Mouse (Mus musculus): Measurements from ENCODE around the gene Spats2l. TPM values are rescaled to one million over a fixed set of nuclear protein-coding genes. Genes with fewer than 3 reads are reported as not detected.

Gene Spats2l
- polyA plus RNA-seq, 1 experiment, result 0.76 TPM

DNA sequence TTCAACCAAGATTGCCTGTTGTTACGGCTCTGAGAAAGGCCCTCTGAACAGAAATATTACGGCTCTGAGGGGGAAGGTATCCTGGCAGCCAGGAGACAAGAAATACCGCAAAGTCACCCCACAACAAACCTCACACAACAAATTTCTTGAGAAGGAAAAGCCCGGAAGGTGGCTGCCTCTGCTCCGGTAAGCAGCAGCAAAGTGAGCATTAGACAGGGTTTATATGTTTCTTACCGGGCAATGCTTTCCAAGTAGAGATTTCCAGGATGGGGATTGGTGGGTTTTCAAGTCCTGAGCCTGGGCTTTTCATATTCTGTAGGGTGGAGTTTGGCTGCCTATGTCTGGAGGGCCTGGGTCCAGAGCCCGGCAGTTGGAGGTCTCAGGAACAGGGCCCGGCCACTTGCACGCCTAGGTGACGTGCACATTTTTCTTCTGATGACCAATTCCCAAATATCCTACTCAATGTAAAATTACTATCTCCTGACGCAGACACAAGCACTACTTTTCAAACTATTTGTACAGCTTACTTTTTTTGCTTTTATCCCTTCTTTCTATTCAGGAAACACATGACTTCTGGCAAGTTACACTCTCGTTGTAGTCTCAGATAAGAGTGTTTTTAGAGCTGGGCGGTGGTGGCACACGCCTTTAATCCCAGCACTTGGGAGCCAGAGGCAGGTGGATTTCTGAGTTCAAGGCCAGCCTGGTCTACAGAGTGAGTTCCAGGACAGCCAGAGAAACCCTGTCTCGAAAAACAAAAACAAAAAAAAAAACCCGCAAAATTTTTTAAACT lies 179.8 kb downstream of the Spats2l start:
- Histone ChIP-seq H3K27me3 (ENCODE audit: control insufficient read depth, insufficient read depth, insufficient read length) (no peaks in the 10 kb centered on the region), H3K4me2 (ENCODE audit: low read depth) (no peak overlapping the region), H3K79me2 (ENCODE audit: control insufficient read depth, insufficient read depth) (no peaks in the 10 kb centered on the region), H3K4me3 (no peak overlapping the region), H3K36me3 (ENCODE audit: control insufficient read depth, insufficient read depth) (peaks cover 7% of the 10 kb centered on the region), H3ac (ENCODE audit: control insufficient read depth, insufficient read length) (no peak overlapping the region)
- TF ChIP-seq TCF12 (IDR thresholded peaks at IDR 0.05; ENCODE audit: insufficient read depth, poor library complexity, severe bottlenecking) (no peak), REST (IDR thresholded peaks at IDR 0.05; ENCODE audit: insufficient read depth, insufficient read length) (no peak), MYOG (IDR thresholded peaks at IDR 0.05; ENCODE audit: control insufficient read depth in 1 of 3, insufficient read depth in 1 of 3, insufficient read length in 2 of 3, low read depth in 2 of 3) (no peak), E2F4 (IDR thresholded peaks at IDR 0.05; ENCODE audit: insufficient read depth) (no peak), TCF3 (IDR thresholded peaks at IDR 0.05; ENCODE audit: insufficient read length, low read depth) (no peak), POLR2A (IDR thresholded peaks at IDR 0.05; ENCODE audit: insufficient read length, low read depth) (no peak), MAX (IDR thresholded peaks at IDR 0.05; ENCODE audit: low read depth) (no peak), USF1 (IDR thresholded peaks at IDR 0.05; ENCODE audit: low read depth) (no peak), POLR2AphosphoS2 (IDR thresholded peaks at IDR 0.05; ENCODE audit: insufficient read length, low read depth) (no peak), MYOD1 (IDR thresholded peaks at IDR 0.05; ENCODE audit: control insufficient read depth in 1 of 3, insufficient read length in 2 of 3, low read depth in 2 of 3) (no peak), SRF (IDR thresholded peaks at IDR 0.05; ENCODE audit: control insufficient read depth, insufficient read length, low read depth) (no peak), CEBPB (IDR thresholded peaks at IDR 0.05; ENCODE audit: insufficient read depth, poor library complexity, severe bottlenecking) (no peak)

DNA sequence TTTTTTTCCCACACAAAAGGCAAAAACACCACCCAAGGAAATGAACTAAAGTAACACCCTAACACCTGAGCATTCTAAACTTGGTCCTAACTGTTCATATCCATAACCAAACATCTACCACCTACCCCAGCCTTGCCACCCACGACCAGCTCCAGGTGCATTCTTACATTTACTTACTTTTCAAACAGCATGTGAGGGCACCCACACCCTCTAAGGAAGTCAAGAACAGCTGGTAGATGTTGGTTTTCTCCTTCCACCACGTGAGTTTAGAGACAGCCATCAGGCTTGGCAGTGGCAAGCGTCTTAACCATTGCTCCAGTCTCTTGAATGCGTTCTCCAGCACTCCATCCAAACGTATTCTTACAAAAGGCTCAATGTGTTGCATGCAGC lies 180.4 kb downstream of the Spats2l start:
- TF ChIP-seq SRF (IDR thresholded peaks at IDR 0.05; ENCODE audit: control insufficient read depth, insufficient read length, low read depth) (no peak), MAX (IDR thresholded peaks at IDR 0.05; ENCODE audit: low read depth) (no peak), USF1 (IDR thresholded peaks at IDR 0.05; ENCODE audit: low read depth) (no peak), REST (IDR thresholded peaks at IDR 0.05; ENCODE audit: insufficient read depth, insufficient read length) (no peak), MYOG (IDR thresholded peaks at IDR 0.05; ENCODE audit: control insufficient read depth in 1 of 3, insufficient read depth in 1 of 3, insufficient read length in 2 of 3, low read depth in 2 of 3) (no peak), POLR2AphosphoS2 (IDR thresholded peaks at IDR 0.05; ENCODE audit: insufficient read length, low read depth) (no peak), TCF3 (IDR thresholded peaks at IDR 0.05; ENCODE audit: insufficient read length, low read depth) (no peak), E2F4 (IDR thresholded peaks at IDR 0.05; ENCODE audit: insufficient read depth) (no peak)
- Histone ChIP-seq H3K36me3 (ENCODE audit: control insufficient read depth, insufficient read depth) (peaks cover 7% of the 10 kb centered on the region), H3K4me3 (no peak overlapping the region), H3K79me2 (ENCODE audit: control insufficient read depth, insufficient read depth) (no peaks in the 10 kb centered on the region), H3K27me3 (ENCODE audit: control insufficient read depth, insufficient read depth, insufficient read length) (no peaks in the 10 kb centered on the region), H3K4me2 (ENCODE audit: low read depth) (no peak overlapping the region), H3ac (ENCODE audit: control insufficient read depth, insufficient read length) (no peak overlapping the region)

DNA sequence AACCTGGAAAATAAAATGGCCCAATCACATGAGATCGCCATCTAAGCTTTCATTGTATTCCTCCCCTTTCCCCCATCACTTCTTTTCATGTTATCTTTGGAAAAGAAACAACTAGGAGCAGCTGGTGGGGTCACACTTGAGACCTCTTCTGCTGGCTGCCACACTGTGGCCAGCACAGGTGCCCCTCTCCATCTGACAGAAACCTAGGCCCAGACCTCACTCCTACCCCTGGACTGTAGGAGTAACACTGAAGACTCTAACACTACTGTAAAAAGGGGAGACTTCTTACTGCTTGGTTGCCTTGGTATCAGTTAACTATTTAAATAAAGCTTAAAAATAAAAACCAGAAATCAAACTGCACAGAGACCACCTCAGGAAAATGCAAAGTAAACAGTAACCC lies 181.8 kb downstream of the Spats2l start:
- no peak overlapping the region for H3K4me2 ChIP-seq (ENCODE audit: low read depth)
- no peak overlapping the region for H3K4me3 ChIP-seq
- no peak overlapping the region for H3ac ChIP-seq (ENCODE audit: control insufficient read depth, insufficient read length)
- H3K27me3 ChIP-seq (ENCODE audit: control insufficient read depth, insufficient read depth, insufficient read length), result no peaks in the 10 kb centered on the region
- H3K79me2 ChIP-seq (ENCODE audit: control insufficient read depth, insufficient read depth), result no peaks in the 10 kb centered on the region
- TF ChIP-seq MYOD1 (IDR thresholded peaks at IDR 0.05; ENCODE audit: control insufficient read depth in 1 of 3, insufficient read length in 2 of 3, low read depth in 2 of 3) (no peak), POLR2A (IDR thresholded peaks at IDR 0.05; ENCODE audit: insufficient read length, low read depth) (no peak), MYOG (IDR thresholded peaks at IDR 0.05; ENCODE audit: control insufficient read depth in 1 of 3, insufficient read depth in 1 of 3, insufficient read length in 2 of 3, low read depth in 2 of 3) (no peak), CEBPB (IDR thresholded peaks at IDR 0.05; ENCODE audit: insufficient read depth, poor library complexity, severe bottlenecking) (no peak), SRF (IDR thresholded peaks at IDR 0.05; ENCODE audit: control insufficient read depth, insufficient read length, low read depth) (no peak), MAX (IDR thresholded peaks at IDR 0.05; ENCODE audit: low read depth) (no peak), USF1 (IDR thresholded peaks at IDR 0.05; ENCODE audit: low read depth) (no peak), TCF12 (IDR thresholded peaks at IDR 0.05; ENCODE audit: insufficient read depth, poor library complexity, severe bottlenecking) (no peak), REST (IDR thresholded peaks at IDR 0.05; ENCODE audit: insufficient read depth, insufficient read length) (no peak), POLR2AphosphoS2 (IDR thresholded peaks at IDR 0.05; ENCODE audit: insufficient read length, low read depth) (no peak), E2F4 (IDR thresholded peaks at IDR 0.05; ENCODE audit: insufficient read depth) (no peak), TCF3 (IDR thresholded peaks at IDR 0.05; ENCODE audit: insufficient read length, low read depth) (no peak)
- H3K36me3 ChIP-seq (ENCODE audit: control insufficient read depth, insufficient read depth), result peaks cover 7% of the 10 kb centered on the region

DNA sequence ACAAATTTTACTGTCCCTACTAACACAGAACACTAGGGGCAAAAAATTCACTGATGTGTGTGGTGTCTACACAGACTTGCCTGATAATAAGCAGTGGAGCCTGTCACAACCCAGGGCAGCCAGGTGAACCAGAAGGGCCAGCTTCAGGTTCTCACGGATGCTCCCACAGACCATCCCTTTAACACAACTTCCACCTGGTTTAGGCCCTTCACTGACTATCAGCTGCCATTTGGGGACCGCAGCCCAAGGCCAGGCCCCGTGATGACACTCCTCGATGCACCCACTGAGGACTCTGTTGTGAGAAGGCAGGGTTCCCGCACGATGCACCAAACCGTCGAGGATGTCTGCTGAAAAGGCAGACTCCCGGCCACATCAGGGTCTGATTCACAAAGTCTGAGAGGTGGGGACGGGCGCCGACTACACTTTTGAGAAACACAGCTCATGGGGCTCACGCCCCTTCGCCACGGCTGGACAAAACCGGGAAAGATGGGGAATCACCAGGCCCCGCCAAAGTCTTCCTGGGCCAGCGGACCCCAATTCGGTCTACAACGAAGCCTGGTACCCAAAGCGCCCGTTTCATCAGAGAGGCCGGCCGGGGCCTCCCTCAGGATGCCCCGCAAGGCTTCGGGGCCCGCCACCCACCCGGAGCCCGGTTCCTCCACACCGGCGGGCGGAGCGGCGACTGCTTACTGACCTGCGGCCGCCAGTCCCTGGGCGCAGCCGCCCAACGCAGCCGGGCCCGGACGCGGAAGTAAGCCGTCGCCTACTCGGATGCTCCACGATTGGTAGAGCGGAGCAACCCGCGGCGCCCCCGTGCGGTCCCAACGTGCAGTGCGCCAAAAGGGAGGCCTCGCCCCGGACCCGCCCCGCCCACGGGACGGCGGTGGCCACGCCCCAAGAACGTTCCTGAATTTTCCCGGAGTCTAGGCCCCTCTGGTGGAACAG lies 195.6 kb downstream of the Spats2l start:
- Histone ChIP-seq H3K36me3 (ENCODE audit: control insufficient read depth, insufficient read depth) (peaks cover 11% of the 10 kb centered on the region), H3K4me2 (ENCODE audit: low read depth) (peak overlapping the region; percentile 81), H3K79me2 (ENCODE audit: control insufficient read depth, insufficient read depth) (no peaks in the 10 kb centered on the region), H3K4me3 (peak overlapping the region; percentile 47), H3ac (ENCODE audit: control insufficient read depth, insufficient read length) (peak overlapping the region; percentile 46), H3K27me3 (ENCODE audit: control insufficient read depth, insufficient read depth, insufficient read length) (no peaks in the 10 kb centered on the region)
- TF ChIP-seq MYOD1 (IDR thresholded peaks at IDR 0.05; ENCODE audit: control insufficient read depth in 1 of 3, insufficient read length in 2 of 3, low read depth in 2 of 3) (peak in 1 of 3 experiments; percentile 26), MAX (IDR thresholded peaks at IDR 0.05; ENCODE audit: low read depth) (no peak), TCF3 (IDR thresholded peaks at IDR 0.05; ENCODE audit: insufficient read length, low read depth) (no peak), POLR2AphosphoS2 (IDR thresholded peaks at IDR 0.05; ENCODE audit: insufficient read length, low read depth) (peak; percentile 64), SRF (IDR thresholded peaks at IDR 0.05; ENCODE audit: control insufficient read depth, insufficient read length, low read depth) (peak; percentile 19), POLR2A (IDR thresholded peaks at IDR 0.05; ENCODE audit: insufficient read length, low read depth) (peak; percentile 91)
